In genomic region chr9:106566437-106566836, GRCm38 (mm10) we compare ENCODE assay signal across 11 mouse cellular contexts. TPM values are rescaled to one million over a fixed set of nuclear protein-coding genes. Genes with fewer than 3 reads are reported as not detected.
DNase-seq lines count a peak whose midpoint lies in the region; ATAC-seq and TF ChIP-seq lines count a peak whose summit lies in the region.
"Had no signal": no experiment of that assay in that cellular context is flagged by ENCODE, and none has a peak within 500 bp of the region (broad histone marks: within the 10 kb centered on the region; RNA-seq: fewer than 3 reads in every experiment).

No protein-coding gene starts in this region.

- H3K27me3 ChIP-seq in thymus, adult 2 months (ENCODE audit: control insufficient read depth, insufficient read depth, low read length) = no peaks in the 10 kb centered on the region
- no peaks in the 10 kb centered on the region for H3K27me3 ChIP-seq in kidney, embryonic 14.5 days (ENCODE audit: control insufficient read depth, insufficient read depth, low read length)
- no peaks in the 10 kb centered on the region for H3K27me3 ChIP-seq in lung, embryonic 15.5 days

- intact Hi-C loops in left cerebral cortex, postnatal 14 days (cut with DNase I) = no loop called here

- H3K4me3 ChIP-seq in thymus, adult 2 months (ENCODE audit: control insufficient read depth, insufficient read depth, low read length) = no peak overlapping the region
- no peak overlapping the region for H3K4me3 ChIP-seq in kidney, embryonic 14.5 days (ENCODE audit: low read length)
- H3K4me3 ChIP-seq in lung, embryonic 15.5 days = no peak overlapping the region

- WGBS in thymus, adult 2 months = 54% methylated on average over 11 of the region's 11 CpGs
- 51% methylated on average over 11 of the region's 11 CpGs for WGBS in kidney, embryonic 14.5 days
- 47% methylated on average over 11 of the region's 11 CpGs for WGBS in lung, embryonic 15.5 days

- no peak for TF ChIP-seq CTCF in thymus, adult 2 months (IDR thresholded peaks at IDR 0.05; ENCODE audit: borderline replicate concordance, control insufficient read depth, extremely low read depth, insufficient read depth, low read length, poor library complexity)

- no peaks in the 10 kb centered on the region for H3K36me3 ChIP-seq in thymus, adult 2 months (ENCODE audit: control insufficient read depth, insufficient read depth, low read length)
- H3K36me3 ChIP-seq in kidney, embryonic 14.5 days (ENCODE audit: control insufficient read depth, insufficient read depth, low read length) = no peaks in the 10 kb centered on the region
- H3K36me3 ChIP-seq in lung, embryonic 15.5 days = no peaks in the 10 kb centered on the region

- H3K4me1 ChIP-seq in thymus, adult 2 months (replicated peaks; ENCODE audit: control insufficient read depth, insufficient read depth, low read length) = no peaks in the 10 kb centered on the region; the same call in 1 of the 2 replicates
- no peaks in the 10 kb centered on the region for H3K4me1 ChIP-seq in kidney, embryonic 14.5 days (ENCODE audit: control insufficient read depth, insufficient read depth, low read length)
- H3K4me1 ChIP-seq in lung, embryonic 15.5 days = no peaks in the 10 kb centered on the region

- H3K9ac ChIP-seq in kidney, embryonic 14.5 days (ENCODE audit: low read depth, low read length) = no peak overlapping the region
- no peak overlapping the region for H3K9ac ChIP-seq in lung, embryonic 15.5 days

- ATAC-seq in kidney, embryonic 14.5 days (ENCODE audit: low FRiP score, low TSS enrichment) = peak; percentile 79
- ATAC-seq in lung, embryonic 15.5 days (ENCODE audit: borderline replicate concordance, extremely low read depth, low FRiP score, low TSS enrichment) = 0 out of 2 replicates have a peak, but pooled peaks have one; percentile 27
- ATAC-seq in frontal cortex, adult (ENCODE audit: low TSS enrichment) = no peak
- ATAC-seq in cerebellum, adult (ENCODE audit: insufficient number of reproducible peaks, low FRiP score, low TSS enrichment) = no peak

- H3K4me2 ChIP-seq in kidney, embryonic 14.5 days (replicated peaks; ENCODE audit: low read depth, low read length) = no peak overlapping the region
- H3K4me2 ChIP-seq in lung, embryonic 15.5 days = no peak overlapping the region

- no peaks in the 10 kb centered on the region for H3K9me3 ChIP-seq in kidney, embryonic 14.5 days (ENCODE audit: control insufficient read depth, low read length)
- H3K9me3 ChIP-seq in lung, embryonic 15.5 days = no peaks in the 10 kb centered on the region

- no peak overlapping the region for H3K27ac ChIP-seq in thymus, adult 2 months (ENCODE audit: control insufficient read depth, insufficient read depth, low read length)
- no peak overlapping the region for H3K27ac ChIP-seq in kidney, embryonic 14.5 days (ENCODE audit: low read depth, low read length)
- no peak overlapping the region for H3K27ac ChIP-seq in lung, embryonic 15.5 days

- TF ChIP-seq POLR2A in thymus, adult 2 months (IDR thresholded peaks at IDR 0.05; ENCODE audit: control insufficient read depth, extremely low read depth, insufficient read depth, low read length, poor library complexity) = no peak

- peak; percentile 14 for DNase-seq in thymus, adult 2 months
- no peak for DNase-seq in thymus, postnatal 0 days (ENCODE audit: low spot score)
- no peak for DNase-seq in c-Kit-positive CD71-positive TER-119-positive erythroid progenitor cells, embryonic 14.5 days (ENCODE audit: low spot score)
- DNase-seq in left cerebral cortex, postnatal 14 days (ENCODE audit: low spot score in 2 of 2) = no peak

RNA-seq across cellular contexts. Expression of gene Iqcf4, which starts 4.4 kb away (rescaled TPM):
- polyA plus RNA-seq in thymus, adult 2 months (2012; rRNA removed) = 0.19 TPM in 1 of 2 replicates, not detected in the other
- not detected in 2 replicates for polyA plus RNA-seq in thymus, postnatal 0 days (2015; fragmentation: Nextera tagmentation; extraction: Ambion mirVana)
- polyA plus RNA-seq in kidney, embryonic 14.5 days (2014; fragmentation: Nextera tagmentation; extraction: Ambion mirVana) = not detected in 2 replicates
- polyA plus RNA-seq in lung, embryonic 15.5 days (2015; fragmentation: Nextera tagmentation; extraction: Ambion mirVana) = not detected in 2 replicates
- not detected for total RNA-seq in left cerebral cortex, postnatal 14 days (2021)
- polyA plus RNA-seq: embryonic facial prominence, embryonic 11.5 days; heart, embryonic 16.5 days; limb, embryonic 14.5 days had no signal

RNA-seq across cellular contexts. Expression of gene Iqcf3, which starts 5.0 kb away (rescaled TPM):
- 0.18 TPM in 1 of 2 replicates, not detected in the other for polyA plus RNA-seq in thymus, adult 2 months (2012; rRNA removed)
- polyA plus RNA-seq in thymus, postnatal 0 days (2015; fragmentation: Nextera tagmentation; extraction: Ambion mirVana) = not detected in 2 replicates
- polyA plus RNA-seq in kidney, embryonic 14.5 days (2014; fragmentation: Nextera tagmentation; extraction: Ambion mirVana) = not detected in 2 replicates
- not detected in 2 replicates for polyA plus RNA-seq in lung, embryonic 15.5 days (2015; fragmentation: Nextera tagmentation; extraction: Ambion mirVana)
- total RNA-seq in left cerebral cortex, postnatal 14 days (2021) = not detected
- polyA plus RNA-seq: embryonic facial prominence, embryonic 11.5 days; heart, embryonic 16.5 days; limb, embryonic 14.5 days had no signal

RNA-seq across cellular contexts. Expression of gene Iqcf5, which starts 52.1 kb away (rescaled TPM):
- polyA plus RNA-seq in thymus, adult 2 months (2012; rRNA removed) = not detected in 2 replicates
- polyA plus RNA-seq in thymus, postnatal 0 days (2015; fragmentation: Nextera tagmentation; extraction: Ambion mirVana) = 0.26 and 0.27 TPM in 2 replicates
- not detected in 2 replicates for polyA plus RNA-seq in kidney, embryonic 14.5 days (2014; fragmentation: Nextera tagmentation; extraction: Ambion mirVana)
- polyA plus RNA-seq in lung, embryonic 15.5 days (2015; fragmentation: Nextera tagmentation; extraction: Ambion mirVana) = not detected in 2 replicates
- 1 to 10 TPM in 1 of 2 experiments, not detected in 1; 1.7 TPM for total RNA-seq in left cerebral cortex, postnatal 14 days (2021)
- polyA plus RNA-seq: embryonic facial prominence, embryonic 11.5 days; heart, embryonic 16.5 days; limb, embryonic 14.5 days had no signal

RNA-seq across cellular contexts. Expression of gene Iqcf6, which starts 59.9 kb away (rescaled TPM):
- not detected in 2 replicates for polyA plus RNA-seq in thymus, adult 2 months (2012; rRNA removed)
- polyA plus RNA-seq in thymus, postnatal 0 days (2015; fragmentation: Nextera tagmentation; extraction: Ambion mirVana) = not detected in 2 replicates
- not detected in 2 replicates for polyA plus RNA-seq in kidney, embryonic 14.5 days (2014; fragmentation: Nextera tagmentation; extraction: Ambion mirVana)
- polyA plus RNA-seq in lung, embryonic 15.5 days (2015; fragmentation: Nextera tagmentation; extraction: Ambion mirVana) = not detected in 2 replicates
- total RNA-seq in left cerebral cortex, postnatal 14 days (2021) = not detected
- polyA plus RNA-seq: embryonic facial prominence, embryonic 11.5 days; heart, embryonic 16.5 days; limb, embryonic 14.5 days had no signal

Comparison
In these comparisons a context has a peak if more than half of its experiments do, and no peak if none do; other contexts are left out.
1. ATAC-seq: peak in kidney, embryonic 14.5 days (single experiment) and lung, embryonic 15.5 days (single experiment); none in frontal cortex, adult (single experiment) and cerebellum, adult (single experiment).